Mouse (Mus musculus): ENCODE results near the gene Asphd1. TPM values are rescaled to one million over a fixed set of nuclear protein-coding genes. Genes with fewer than 3 reads are reported as not detected.

The Asphd1 gene
- polyA plus RNA-seq, 1 experiment from 2014 or later: not detected

GRCm38 (mm10) chr7:126982054-126982453, 32.7 kb upstream of the Asphd1 start:
- ATAC-seq (replicated peaks; ENCODE audit: low FRiP score, low read depth) (no peak), DNase-seq (ENCODE audit: low spot score) (no peak)
- 88% methylated on average over 4 of the region's 4 CpGs for WGBS

GRCm38 (mm10) chr7:126981601-126982000, 32.2 kb upstream of the Asphd1 start:
- Histone ChIP-seq H3K9me3 (replicated peaks; ENCODE audit: low read length) (no peaks in the 10 kb centered on the region), H3K27me3 (ENCODE audit: insufficient read depth, low read length) (no peaks in the 10 kb centered on the region), H3K4me3 (replicated peaks; ENCODE audit: low read depth, low read length) (no peak overlapping the region), H3K27ac (no peak overlapping the region), H3K4me2 (ENCODE audit: low read length) (no peak overlapping the region), H3K9ac (ENCODE audit: low read depth, low read length) (no peak overlapping the region), H3K4me1 (replicated peaks; ENCODE audit: insufficient read depth, low read length) (0 out of 2 replicates have a peak, but pooled peaks cover 4% of the 10 kb centered on the region), H3K36me3 (ENCODE audit: insufficient read depth, low read length) (peaks cover 20% of the 10 kb centered on the region)
- DNase-seq (ENCODE audit: low spot score): no peak
- no peak for ATAC-seq (replicated peaks; ENCODE audit: low FRiP score, low read depth)
- WGBS: 90% methylated on average over 2 of the region's 2 CpGs
- no peak for TF ChIP-seq CTCF (IDR thresholded peaks at IDR 0.05; ENCODE audit: low read depth)

More at GRCm38 (mm10) chr7:126982054-126982453, 32.7 kb upstream of the Asphd1 start:
- Histone ChIP-seq H3K36me3 (ENCODE audit: insufficient read depth, low read length) (peaks cover 20% of the 10 kb centered on the region), H3K27ac (no peak overlapping the region), H3K4me2 (ENCODE audit: low read length) (no peak overlapping the region), H3K9ac (ENCODE audit: low read depth, low read length) (no peak overlapping the region), H3K9me3 (replicated peaks; ENCODE audit: low read length) (no peaks in the 10 kb centered on the region), H3K27me3 (ENCODE audit: insufficient read depth, low read length) (no peaks in the 10 kb centered on the region), H3K4me1 (replicated peaks; ENCODE audit: insufficient read depth, low read length) (0 out of 2 replicates have a peak, but pooled peaks cover 4% of the 10 kb centered on the region), H3K4me3 (replicated peaks; ENCODE audit: low read depth, low read length) (no peak overlapping the region)
- no peak for TF ChIP-seq CTCF (IDR thresholded peaks at IDR 0.05; ENCODE audit: low read depth)

GRCm38 (mm10) chr7:126978841-126979240, 29.5 kb upstream of the Asphd1 start:
- H3K36me3 ChIP-seq (ENCODE audit: insufficient read depth, low read length): peaks cover 20% of the 10 kb centered on the region
- ATAC-seq (replicated peaks; ENCODE audit: low FRiP score, low read depth): no peak
- H3K9ac ChIP-seq (ENCODE audit: low read depth, low read length): no peak overlapping the region
- H3K27me3 ChIP-seq (ENCODE audit: insufficient read depth, low read length): no peaks in the 10 kb centered on the region
- no peak overlapping the region for H3K27ac ChIP-seq
- no peak for DNase-seq (ENCODE audit: low spot score)
- no peak for TF ChIP-seq CTCF (IDR thresholded peaks at IDR 0.05; ENCODE audit: low read depth)
- no peak overlapping the region for H3K4me3 ChIP-seq (replicated peaks; ENCODE audit: low read depth, low read length)
- 88% methylated on average over 6 of the region's 6 CpGs for WGBS
- no peaks in the 10 kb centered on the region for H3K9me3 ChIP-seq (replicated peaks; ENCODE audit: low read length)
- H3K4me2 ChIP-seq (ENCODE audit: low read length): no peak overlapping the region
- H3K4me1 ChIP-seq (replicated peaks; ENCODE audit: insufficient read depth, low read length): 0 out of 2 replicates have a peak, but pooled peaks cover 4% of the 10 kb centered on the region

GRCm38 (mm10) chr7:126976878-126977459, 27.6 kb upstream of the Asphd1 start:
- DNase-seq (ENCODE audit: low spot score) (peak; percentile 28), ATAC-seq (replicated peaks; ENCODE audit: low FRiP score, low read depth) (no peak)
- TF ChIP-seq CTCF (IDR thresholded peaks at IDR 0.05; ENCODE audit: low read depth): no peak
- H3K27ac ChIP-seq: peak overlapping the region; percentile 95
- peak overlapping the region; percentile 73 for H3K4me3 ChIP-seq (replicated peaks; ENCODE audit: low read depth, low read length)
- H3K4me1 ChIP-seq (replicated peaks; ENCODE audit: insufficient read depth, low read length): 0 out of 2 replicates have a peak, but pooled peaks cover 4% of the 10 kb centered on the region
- H3K4me2 ChIP-seq (ENCODE audit: low read length): peak overlapping the region; percentile 68
- no peaks in the 10 kb centered on the region for H3K27me3 ChIP-seq (ENCODE audit: insufficient read depth, low read length)
- H3K9me3 ChIP-seq (replicated peaks; ENCODE audit: low read length): no peaks in the 10 kb centered on the region
- peaks cover 20% of the 10 kb centered on the region for H3K36me3 ChIP-seq (ENCODE audit: insufficient read depth, low read length)
- H3K9ac ChIP-seq (ENCODE audit: low read depth, low read length): peak overlapping the region; percentile 87
- 24% methylated on average over 14 of the region's 14 CpGs for WGBS

GRCm38 (mm10) chr7:126975950-126976866, 26.8 kb upstream of the Asphd1 start, which contains the start of gene Cdiptos:
Gene Cdiptos, minus strand, starts transcription at chr7:126976098.
- no peaks in the 10 kb centered on the region for H3K9me3 ChIP-seq (replicated peaks; ENCODE audit: low read length)
- H3K9ac ChIP-seq (ENCODE audit: low read depth, low read length): peak within 1 kb of the TSS; percentile 87
- peak within 1 kb of the TSS; percentile 68 for H3K4me2 ChIP-seq (ENCODE audit: low read length)
- ATAC-seq (replicated peaks; ENCODE audit: low FRiP score, low read depth) (peak; percentile 95), DNase-seq (ENCODE audit: low spot score) (peak; percentile 98)
- H3K27me3 ChIP-seq (ENCODE audit: insufficient read depth, low read length): no peaks in the 10 kb centered on the region
- H3K4me1 ChIP-seq (replicated peaks; ENCODE audit: insufficient read depth, low read length): 0 out of 2 replicates have a peak, but pooled peaks cover 4% of the 10 kb centered on the region
- peak within 1 kb of the TSS; percentile 95 for H3K27ac ChIP-seq
- TF ChIP-seq CTCF (IDR thresholded peaks at IDR 0.05; ENCODE audit: low read depth): peak; percentile 100
- peaks cover 20% of the 10 kb centered on the region for H3K36me3 ChIP-seq (ENCODE audit: insufficient read depth, low read length)
- peak within 1 kb of the TSS; percentile 73 for H3K4me3 ChIP-seq (replicated peaks; ENCODE audit: low read depth, low read length)
- WGBS: under 1% methylated on average over 55 of the region's 55 CpGs

- no peak for TF ChIP-seq CTCF (IDR thresholded peaks at IDR 0.05; ENCODE audit: low read depth)
- WGBS: 0% methylated on average over 1 of the region's 1 CpGs
Observed at GRCm38 (mm10) chr7:126975893-126975949, 26.3 kb upstream of the Asphd1 start, which contains the start of gene Cdipt. Gene Cdipt, plus strand, starts transcription at chr7:126975914.

More at GRCm38 (mm10) chr7:126975893-126975949, 26.3 kb upstream of the Asphd1 start, which contains the start of gene Cdipt:
- Histone ChIP-seq H3K4me1 (replicated peaks; ENCODE audit: insufficient read depth, low read length) (0 out of 2 replicates have a peak, but pooled peaks cover 4% of the 10 kb centered on the region), H3K4me2 (ENCODE audit: low read length) (peak within 1 kb of the TSS; percentile 68), H3K27me3 (ENCODE audit: insufficient read depth, low read length) (no peaks in the 10 kb centered on the region), H3K4me3 (replicated peaks; ENCODE audit: low read depth, low read length) (peak within 1 kb of the TSS; percentile 73), H3K9me3 (replicated peaks; ENCODE audit: low read length) (no peaks in the 10 kb centered on the region), H3K36me3 (ENCODE audit: insufficient read depth, low read length) (peaks cover 20% of the 10 kb centered on the region), H3K9ac (ENCODE audit: low read depth, low read length) (peak within 1 kb of the TSS; percentile 87), H3K27ac (peak within 1 kb of the TSS; percentile 95)
- ATAC-seq (replicated peaks; ENCODE audit: low FRiP score, low read depth) (no peak), DNase-seq (ENCODE audit: low spot score) (no peak)

Data from kidney, postnatal 0 days (tissue).